Mouse (Mus musculus) adrenal gland (tissue): ENCODE data around the gene Htr1a.

ENCODE experiments used
- intact Hi-C: fragments of 180-260 bp; cut with DNase I; formaldehyde crosslinking; loops from one replicate; pipeline ENCODE4 v1.15.1; 2025
- long read RNA-seq, 2 experiments: library from polyadenylated mRNA; unstranded; transcript quantifications; one replicate each; pipeline ENCODE4 v2.0.0; 2020; ENCODE audit warnings: borderline replicate concordance in 1 of 2; ENCODE audit not compliant: insufficient replicate concordance in 1 of 2

Gene Htr1a
- long read RNA-seq, experiment 1: 0 reads
- long read RNA-seq, experiment 2: 0 reads

GRCm38 (mm10) chr13:105443339-105443738 lies at the start of gene Htr1a:
Gene Htr1a (plus strand): TSS chr13:105443639.
- intact Hi-C loops: loop anchor here (5.0 kb wide), 2 partner anchors 1274 to 1449 kb away; no protein-coding TSS in a partner anchor

GRCm38 (mm10) chr13:105411535-105412326 lies 31.7 kb upstream of the Htr1a start:
- intact Hi-C loops: no loop called here

GRCm38 (mm10) chr13:105412327-105412722 lies 31.1 kb upstream of the Htr1a start:
- intact Hi-C loops: no loop called here

- intact Hi-C loops: no loop called here
Measured at GRCm38 (mm10) chr13:105433141-105433540, 10.3 kb upstream of the Htr1a start.

- intact Hi-C loops: no loop called here
Measured at GRCm38 (mm10) chr13:105433630-105434029, 9.8 kb upstream of the Htr1a start.

GRCm38 (mm10) chr13:105442576-105442975 lies 863 bp upstream of the Htr1a start:
- intact Hi-C loops: loop anchor here (5.0 kb wide), 2 partner anchors 1275 to 1450 kb away; no protein-coding TSS in a partner anchor

GRCm38 (mm10) chr13:105443871-105444237 lies 415 bp downstream of the Htr1a start:
- intact Hi-C loops: loop anchor here (5.0 kb wide), 2 partner anchors 1273 to 1448 kb away; no protein-coding TSS in a partner anchor

GRCm38 (mm10) chr13:105444238-105444894 lies 927 bp downstream of the Htr1a start:
- intact Hi-C loops: loop anchor here (5.0 kb wide), 2 partner anchors 1273 to 1448 kb away; no protein-coding TSS in a partner anchor

- intact Hi-C loops: loop anchor here (5.0 kb wide), 2 partner anchors 1272 to 1447 kb away; no protein-coding TSS in a partner anchor
Measured at GRCm38 (mm10) chr13:105444895-105445281, 1.4 kb downstream of the Htr1a start.

GRCm38 (mm10) chr13:105446239-105446638 lies 2.8 kb downstream of the Htr1a start:
- intact Hi-C loops: no loop called here

GRCm38 (mm10) chr13:105447695-105448094 lies 4.3 kb downstream of the Htr1a start:
- intact Hi-C loops: no loop called here

- intact Hi-C loops: no loop called here
Measured at GRCm38 (mm10) chr13:105451536-105451935, 8.1 kb downstream of the Htr1a start.
